Mouse (Mus musculus) megakaryocyte progenitor cell, adult 5-6 weeks (primary cell): ENCODE measurements around the gene Tex26. TPM values are rescaled to one million over a fixed set of nuclear protein-coding genes. Genes with fewer than 3 reads are reported as not detected.

Experiments used
- total RNA-seq, 2 experiments: library from RNA; stranded (forward) in 1 of 2; stranded (reverse) in 1 of 2; fragments of 157-497, 149-512 nt in 1 of 2; fragments of 200-1000 nt in 1 of 2; gene quantifications; 2 replicates each; pipeline versions ENCODE4 v1.2.3 to v1.2.4; 2015 to 2017

Tex26 gene
- total RNA-seq, 2 experiments from 2014 or later = not detected

Other genes with a start within 250 kb of the Tex26 start
- gene Alox5ap, start 174.9 kb upstream of the Tex26 start, total RNA-seq (2015) = 426 and 442 TPM in 2 replicates
- gene Alox5ap, start 174.9 kb upstream of the Tex26 start, total RNA-seq (2017) = 320 and 453 TPM in 2 replicates
- 0.07 TPM in 1 of 2 replicates, not detected in the other for gene Medag, start 27.9 kb upstream of the Tex26 start, total RNA-seq (2015)
- gene Medag, start 27.9 kb upstream of the Tex26 start, total RNA-seq (2017) = not detected in 2 replicates
- not detected in 2 replicates for gene Wdr95, start 89.0 kb downstream of the Tex26 start, total RNA-seq (2015)
- not detected in 2 replicates for gene Wdr95, start 89.0 kb downstream of the Tex26 start, total RNA-seq (2017)
- gene Hsph1, start 196.7 kb downstream of the Tex26 start, total RNA-seq (2015) = 70.9 and 82.2 TPM in 2 replicates
- gene Hsph1, start 196.7 kb downstream of the Tex26 start, total RNA-seq (2017) = 39.1 and 39.6 TPM in 2 replicates
- 8.9 and 10.9 TPM in 2 replicates for gene B3glct, start 238.6 kb downstream of the Tex26 start, total RNA-seq (2015)
- gene B3glct, start 238.6 kb downstream of the Tex26 start, total RNA-seq (2017) = 5.9 and 9.7 TPM in 2 replicates